Mouse (Mus musculus): ENCODE data around the gene Gadl1.

DNA sequence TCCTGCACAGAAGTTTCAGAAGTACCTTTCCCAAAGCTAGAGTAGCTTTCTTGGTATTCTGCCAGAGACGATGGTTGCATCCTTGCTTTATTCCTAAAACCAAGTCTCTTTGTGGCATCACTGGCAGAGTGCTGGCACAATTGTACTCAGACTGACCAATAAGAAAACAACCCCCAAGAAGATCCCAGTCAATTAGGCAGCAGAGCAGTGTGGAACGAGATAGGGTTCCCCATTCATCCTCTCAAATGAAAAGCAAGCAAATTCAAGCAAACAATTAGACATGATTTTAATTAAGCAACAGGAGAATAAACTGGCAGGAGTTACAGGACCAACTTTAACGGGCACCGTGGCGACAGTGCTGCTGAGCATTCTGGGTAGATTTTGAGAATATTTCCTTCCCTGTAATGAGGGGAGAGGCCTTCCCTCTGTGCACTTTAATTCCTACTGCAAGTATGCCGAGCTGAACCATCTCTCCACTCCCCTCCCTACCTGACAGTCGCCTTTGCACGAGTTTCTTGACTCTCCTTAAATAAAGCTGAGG, 209.1 kb downstream of the Gadl1 start:
- TF ChIP-seq CTCF (IDR thresholded peaks at IDR 0.05; ENCODE audit: insufficient read depth, low read depth, low read length) (no peak), POLR2A (IDR thresholded peaks at IDR 0.05; ENCODE audit: insufficient read depth, low read depth, low read length) (no peak)
